Mouse (Mus musculus): ENCODE results near the gene Atg10. TPM values are rescaled to one million over a fixed set of nuclear protein-coding genes. Genes with fewer than 3 reads are reported as not detected.

The Atg10 gene
- polyA plus RNA-seq, 2 experiments: 0.94 to 2.8 TPM

DNA sequence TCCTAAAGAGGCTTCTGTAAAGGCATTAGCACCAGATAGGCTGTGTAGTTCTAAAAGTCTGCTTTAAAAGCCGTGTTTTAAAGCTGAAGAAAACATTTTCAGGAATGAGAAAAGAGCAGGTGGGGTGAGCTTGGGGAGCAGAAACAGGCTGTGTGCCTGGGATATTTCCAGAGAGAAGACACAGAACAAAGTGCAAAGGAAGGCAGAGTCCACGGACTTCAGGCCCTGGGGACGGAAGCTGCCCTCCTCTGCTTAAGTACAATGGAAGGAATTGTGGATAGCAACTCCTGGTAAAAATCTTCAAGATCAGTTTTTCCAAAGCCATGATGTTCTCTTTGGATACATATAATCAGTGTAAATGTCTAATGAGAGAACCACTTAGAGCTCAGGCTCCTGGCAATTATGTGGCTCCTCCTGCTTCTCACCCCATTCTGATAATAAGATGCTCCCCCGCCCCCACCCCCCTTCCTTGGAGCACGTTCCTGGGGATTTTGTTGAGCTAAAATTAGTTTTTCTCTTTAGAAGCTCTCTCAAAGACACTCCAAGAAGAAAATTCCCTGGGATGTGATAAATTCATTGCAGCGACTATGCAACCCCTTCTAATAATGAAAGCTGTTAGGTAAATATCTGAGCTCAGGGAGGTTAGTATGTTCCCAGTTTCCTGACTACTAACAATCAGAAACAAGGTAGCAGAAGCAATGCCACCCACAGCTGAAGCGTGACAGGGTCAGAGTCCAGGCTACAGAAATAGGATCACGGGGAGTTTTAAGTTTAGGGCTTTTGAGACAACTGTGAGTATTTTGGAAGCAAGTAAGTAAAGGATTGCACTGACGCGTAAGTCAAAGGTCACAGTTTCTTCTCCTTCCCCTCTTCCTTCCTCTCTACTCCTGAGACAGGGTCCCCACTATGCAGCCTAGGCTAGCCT lies 260.7 kb downstream of the Atg10 start:
- Histone ChIP-seq H3K4me3 (ENCODE audit: insufficient read depth in 1 of 2, low read depth in 2 of 2, low read length in 2 of 2) (no peak overlapping the region), H3K36me3 (replicated peaks; ENCODE audit: control insufficient read depth, insufficient read depth, low read depth) (no peaks in the 10 kb centered on the region), H3K4me1 (replicated peaks; ENCODE audit: control insufficient read depth in 2 of 2, insufficient read depth in 2 of 2, low read length in 1 of 2) (no peaks in the 10 kb centered on the region; a peak in 1 of 4 replicates), H3K27ac (no peak overlapping the region), H3K9ac (replicated peaks) (no peak overlapping the region), H3K9me3 (ENCODE audit: control insufficient read depth, low read length) (no peaks in the 10 kb centered on the region), H3K27me3 (ENCODE audit: control insufficient read depth, insufficient read depth, low read length) (no peaks in the 10 kb centered on the region), H3K4me2 (ENCODE audit: low read depth) (no peak overlapping the region)
- no peak for TF ChIP-seq EP300 (IDR thresholded peaks at IDR 0.05; ENCODE audit: low read depth)
- no peak for TF ChIP-seq CTCF (IDR thresholded peaks at IDR 0.05; ENCODE audit: low read depth)
- no peak for DNase-seq (ENCODE audit: low read depth in 3 of 3, low spot score in 3 of 3)
- no peak for ATAC-seq (ENCODE audit: insufficient read depth)
- WGBS (ENCODE audit: insufficient replicate concordance): 60% methylated on average over 10 of the region's 10 CpGs

DNA sequence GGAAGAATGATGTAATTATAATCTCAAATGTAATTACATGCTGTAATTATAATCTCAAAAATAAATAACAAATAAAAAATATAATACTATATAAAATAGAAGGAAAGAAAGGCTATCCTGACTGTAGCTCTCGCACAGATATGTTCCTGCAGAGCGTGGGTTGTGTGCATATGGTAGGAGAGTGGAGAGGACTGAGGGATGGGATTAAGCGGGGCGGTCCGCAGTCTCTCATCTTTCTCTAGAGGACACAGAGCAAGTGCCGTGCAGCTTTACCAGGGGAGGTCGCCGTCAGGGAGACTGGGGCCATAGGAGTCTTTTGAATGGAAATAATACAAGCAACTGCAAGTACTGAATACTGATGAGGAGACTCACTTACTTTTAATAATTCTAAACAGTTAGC lies 263.2 kb downstream of the Atg10 start:
- TF ChIP-seq CTCF (IDR thresholded peaks at IDR 0.05; ENCODE audit: low read depth): no peak
- TF ChIP-seq EP300 (IDR thresholded peaks at IDR 0.05; ENCODE audit: low read depth): no peak
- Histone ChIP-seq H3K27me3 (ENCODE audit: control insufficient read depth, insufficient read depth, low read length) (no peaks in the 10 kb centered on the region), H3K4me2 (ENCODE audit: low read depth) (no peak overlapping the region), H3K9me3 (ENCODE audit: control insufficient read depth, low read length) (no peaks in the 10 kb centered on the region), H3K4me3 (ENCODE audit: insufficient read depth in 1 of 2, low read depth in 2 of 2, low read length in 2 of 2) (no peak overlapping the region), H3K9ac (replicated peaks) (no peak overlapping the region), H3K36me3 (replicated peaks; ENCODE audit: control insufficient read depth, insufficient read depth, low read depth) (no peaks in the 10 kb centered on the region), H3K27ac (no peak overlapping the region), H3K4me1 (replicated peaks; ENCODE audit: control insufficient read depth in 2 of 2, insufficient read depth in 2 of 2, low read length in 1 of 2) (no peaks in the 10 kb centered on the region; a peak in 1 of 4 replicates)
- ATAC-seq (ENCODE audit: insufficient read depth): no peak
- WGBS (ENCODE audit: insufficient replicate concordance): 78% methylated on average over 8 of the region's 8 CpGs
- no peak for DNase-seq (ENCODE audit: low read depth in 3 of 3, low spot score in 3 of 3)

DNA sequence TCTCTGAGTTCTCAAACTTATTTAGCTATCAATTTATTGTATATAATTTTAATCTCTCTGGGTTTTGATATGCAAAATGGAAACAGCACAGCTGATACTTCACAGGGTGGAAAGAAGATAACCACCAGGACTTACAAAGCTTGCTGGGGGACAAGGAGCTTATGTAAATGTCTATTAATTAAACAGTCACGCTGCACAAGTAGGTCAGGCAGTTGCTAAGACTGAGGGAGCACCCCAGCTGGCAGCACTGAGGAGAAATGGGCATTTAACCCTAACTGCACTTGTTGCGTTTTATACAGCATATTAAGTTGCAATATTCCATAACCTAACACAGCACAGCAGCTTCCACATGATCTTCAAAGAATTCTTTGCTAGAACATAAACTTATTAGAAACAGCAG lies 264.9 kb downstream of the Atg10 start:
- DNase-seq (ENCODE audit: low read depth in 3 of 3, low spot score in 3 of 3) (no peak), ATAC-seq (ENCODE audit: insufficient read depth) (no peak)
- Histone ChIP-seq H3K9ac (replicated peaks) (no peak overlapping the region), H3K27me3 (ENCODE audit: control insufficient read depth, insufficient read depth, low read length) (no peaks in the 10 kb centered on the region), H3K4me1 (replicated peaks; ENCODE audit: control insufficient read depth in 2 of 2, insufficient read depth in 2 of 2, low read length in 1 of 2) (no peaks in the 10 kb centered on the region; a peak in 1 of 4 replicates), H3K4me3 (ENCODE audit: insufficient read depth in 1 of 2, low read depth in 2 of 2, low read length in 2 of 2) (no peak overlapping the region), H3K27ac (no peak overlapping the region), H3K36me3 (replicated peaks; ENCODE audit: control insufficient read depth, insufficient read depth, low read depth) (no peaks in the 10 kb centered on the region), H3K9me3 (ENCODE audit: control insufficient read depth, low read length) (no peaks in the 10 kb centered on the region), H3K4me2 (ENCODE audit: low read depth) (no peak overlapping the region)
- 44% methylated on average over 2 of the region's 2 CpGs for WGBS (ENCODE audit: insufficient replicate concordance)
- no peak for TF ChIP-seq EP300 (IDR thresholded peaks at IDR 0.05; ENCODE audit: low read depth)
- TF ChIP-seq CTCF (IDR thresholded peaks at IDR 0.05; ENCODE audit: low read depth): no peak

DNA sequence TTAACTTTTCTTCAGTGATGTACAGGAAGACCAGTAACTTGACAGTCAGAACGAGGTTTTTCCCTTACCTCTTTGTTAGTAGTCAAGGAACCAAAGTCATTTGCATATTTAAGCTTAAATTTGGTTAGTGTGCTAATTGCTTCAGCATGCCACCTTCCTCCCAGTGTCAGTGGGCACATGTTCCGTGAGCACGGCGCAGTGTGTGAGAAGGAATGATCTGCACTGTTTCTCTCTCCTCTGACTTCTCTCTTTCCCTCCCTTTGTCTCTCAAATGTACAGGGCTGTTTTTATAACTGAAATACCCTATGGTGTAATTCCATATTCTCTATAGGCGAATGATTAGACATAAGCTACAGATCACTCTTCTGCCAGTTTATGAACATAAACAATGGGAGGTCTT lies 284.2 kb downstream of the Atg10 start:
- Histone ChIP-seq H3K9ac (replicated peaks) (no peak overlapping the region; the same call in 1 of the 2 replicates), H3K27ac (peak overlapping the region; percentile 8)
- peak; percentile 51; the same call in 1 of the 2 replicates for ATAC-seq (ENCODE audit: insufficient read depth)

DNA sequence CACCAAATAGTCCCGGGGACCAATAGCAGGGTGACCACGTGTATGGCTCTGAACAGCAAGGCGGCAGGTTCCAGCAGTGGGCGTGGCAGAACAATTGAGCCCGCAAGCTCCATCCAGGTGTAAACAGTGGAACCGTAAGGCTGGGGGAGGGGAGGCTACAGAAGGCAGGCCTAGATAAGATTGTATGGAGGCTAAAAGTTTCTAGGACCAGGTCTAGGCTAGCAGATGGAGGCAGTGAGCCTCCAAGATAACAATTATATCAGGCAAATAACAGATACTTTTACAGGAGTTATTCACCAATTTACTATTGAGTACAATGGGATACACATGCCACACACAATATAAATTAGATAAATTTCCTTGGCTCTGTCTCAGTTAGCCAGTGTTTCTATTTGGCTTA lies 284.6 kb downstream of the Atg10 start:
- no peaks in the 10 kb centered on the region for H3K36me3 ChIP-seq (replicated peaks; ENCODE audit: control insufficient read depth, insufficient read depth, low read depth)
- H3K9ac ChIP-seq (replicated peaks): no peak overlapping the region; the same call in 1 of the 2 replicates
- peak overlapping the region; percentile 40 for H3K4me2 ChIP-seq (ENCODE audit: low read depth)
- ATAC-seq (ENCODE audit: insufficient read depth) (peak; percentile 97), DNase-seq (ENCODE audit: low read depth in 3 of 3, low spot score in 3 of 3) (peak; percentile 76 to 79 (median 76))
- TF ChIP-seq EP300 (IDR thresholded peaks at IDR 0.05; ENCODE audit: low read depth) (peak; percentile 97), CTCF (IDR thresholded peaks at IDR 0.05; ENCODE audit: low read depth) (0 out of 2 replicates have a peak, but pooled peaks have one; percentile 11)
- 8% methylated on average over 6 of the region's 6 CpGs for WGBS (ENCODE audit: insufficient replicate concordance)
- peak overlapping the region; percentile 8 for H3K27ac ChIP-seq
- H3K4me1 ChIP-seq (replicated peaks; ENCODE audit: control insufficient read depth in 2 of 2, insufficient read depth in 2 of 2, low read length in 1 of 2): peaks cover 13 to 19% of the 10 kb centered on the region in 2 experiments
- H3K27me3 ChIP-seq (ENCODE audit: control insufficient read depth, insufficient read depth, low read length): no peaks in the 10 kb centered on the region
- no peaks in the 10 kb centered on the region for H3K9me3 ChIP-seq (ENCODE audit: control insufficient read depth, low read length)
- no peak overlapping the region for H3K4me3 ChIP-seq (ENCODE audit: insufficient read depth in 1 of 2, low read depth in 2 of 2, low read length in 2 of 2)

More for the DNA sequence above, 284.2 kb downstream of the Atg10 start:
- H3K9me3 ChIP-seq (ENCODE audit: control insufficient read depth, low read length): no peaks in the 10 kb centered on the region
- WGBS (ENCODE audit: insufficient replicate concordance): 44% methylated on average over 5 of the region's 5 CpGs
- H3K4me2 ChIP-seq (ENCODE audit: low read depth): peak overlapping the region; percentile 40
- DNase-seq (ENCODE audit: low read depth in 3 of 3, low spot score in 3 of 3): no peak
- H3K36me3 ChIP-seq (replicated peaks; ENCODE audit: control insufficient read depth, insufficient read depth, low read depth): no peaks in the 10 kb centered on the region
- no peaks in the 10 kb centered on the region for H3K27me3 ChIP-seq (ENCODE audit: control insufficient read depth, insufficient read depth, low read length)
- H3K4me1 ChIP-seq (replicated peaks; ENCODE audit: control insufficient read depth in 2 of 2, insufficient read depth in 2 of 2, low read length in 1 of 2): peaks cover 13 to 19% of the 10 kb centered on the region in 2 experiments
- TF ChIP-seq EP300 (IDR thresholded peaks at IDR 0.05; ENCODE audit: low read depth) (no peak), CTCF (IDR thresholded peaks at IDR 0.05; ENCODE audit: low read depth) (no peak)
- H3K4me3 ChIP-seq (ENCODE audit: insufficient read depth in 1 of 2, low read depth in 2 of 2, low read length in 2 of 2): no peak overlapping the region
